Mouse (Mus musculus): ENCODE results near the gene Lrmp. TPM values are rescaled to one million over a fixed set of nuclear protein-coding genes. Genes with fewer than 3 reads are reported as not detected.

Lrmp gene
- total and polyA plus RNA-seq, 3 experiments, result 0.04 to 0.05 TPM; not detected in 1

DNA sequence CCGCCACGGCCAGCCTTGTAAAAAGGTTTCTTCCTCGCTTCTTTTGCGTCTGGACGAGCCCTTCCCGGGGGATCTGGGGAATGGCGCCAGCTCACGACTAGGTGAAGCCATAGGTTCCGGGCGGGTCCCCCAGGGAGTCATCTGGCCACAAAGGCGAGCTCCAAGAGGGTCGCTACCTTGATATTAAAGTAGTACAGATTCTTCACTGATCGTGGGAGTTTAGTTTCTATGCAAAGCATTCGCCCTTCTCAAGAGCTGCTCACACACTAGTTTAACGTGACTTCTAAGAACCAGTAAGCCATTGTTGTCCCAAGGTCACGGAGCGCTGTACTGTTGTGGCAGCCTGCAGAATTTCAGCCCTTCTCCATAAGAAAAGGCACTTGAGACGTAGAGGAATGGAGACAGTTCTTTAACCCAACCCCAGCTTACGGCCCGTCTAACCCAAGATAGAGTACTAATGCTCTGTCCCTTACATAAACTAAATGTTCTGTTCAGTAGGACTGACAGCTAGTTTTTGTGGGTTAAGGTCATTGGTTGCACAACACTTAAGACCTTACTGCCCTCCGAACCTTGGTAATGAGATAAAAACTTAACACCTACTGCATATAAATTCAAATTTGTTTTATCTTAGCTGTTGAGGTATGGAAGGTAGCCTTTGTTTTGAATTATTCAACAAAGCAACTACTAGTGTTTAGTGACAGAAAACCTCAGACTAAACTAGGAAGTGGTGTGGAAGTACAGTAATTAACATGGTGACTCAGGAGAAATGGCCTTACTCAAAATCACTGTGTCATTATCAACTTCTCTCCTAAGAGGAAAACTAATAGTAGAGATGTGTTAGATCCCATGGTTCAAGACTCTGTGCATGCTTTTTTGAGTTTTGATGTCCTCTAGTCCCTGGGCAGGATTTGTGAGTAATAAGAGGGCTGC is 96.2 kb downstream of the Lrmp start:
- Histone ChIP-seq H3K9me3 (replicated peaks) (no peaks in the 10 kb centered on the region), H3K4me1 (ENCODE audit: insufficient read depth, low read depth, low read length) (peaks cover 13% of the 10 kb centered on the region), H3K27me3 (ENCODE audit: insufficient read depth, low read length) (no peaks in the 10 kb centered on the region), H3K4me3 (ENCODE audit: low read depth, low read length) (peak overlapping the region; percentile 75), H3K36me3 (replicated peaks) (peaks cover 28% of the 10 kb centered on the region)
- ATAC-seq (ENCODE audit: extremely low read depth, insufficient number of reproducible peaks, low FRiP score, poor library complexity, severe bottlenecking) (peak; percentile 5), DNase-seq (ENCODE audit: low spot score) (peak; percentile 12)
- no peak for TF ChIP-seq GATA2 (IDR thresholded peaks at IDR 0.05; ENCODE audit: borderline replicate concordance, low read depth, low read length)
- TF ChIP-seq CTCF (IDR thresholded peaks at IDR 0.05; ENCODE audit: low read depth, low read length), result no peak

GRCm38 (mm10) chr6:145213916-145214315 is 98.5 kb downstream of the Lrmp start:
- H3K4me1 ChIP-seq (ENCODE audit: insufficient read depth, low read depth, low read length), result peaks cover 13% of the 10 kb centered on the region
- no peak for TF ChIP-seq GATA1 (IDR thresholded peaks at IDR 0.05; ENCODE audit: borderline replicate concordance, low read length)
- TF ChIP-seq POLR2AphosphoS5 (IDR thresholded peaks at IDR 0.05; ENCODE audit: insufficient replicate concordance, low read depth, low read length), result no peak
- no peak for TF ChIP-seq CTCF (IDR thresholded peaks at IDR 0.05; ENCODE audit: low read depth, low read length)
- H3K4me3 ChIP-seq (ENCODE audit: low read depth, low read length), result no peak overlapping the region
- peaks cover 43% of the 10 kb centered on the region for H3K36me3 ChIP-seq (replicated peaks)
- ATAC-seq (ENCODE audit: extremely low read depth, insufficient number of reproducible peaks, low FRiP score, poor library complexity, severe bottlenecking), result no peak
- H3K27me3 ChIP-seq (ENCODE audit: insufficient read depth, low read length), result no peaks in the 10 kb centered on the region
- no peaks in the 10 kb centered on the region for H3K9me3 ChIP-seq (replicated peaks)
- DNase-seq (ENCODE audit: low spot score), result no peak

DNA sequence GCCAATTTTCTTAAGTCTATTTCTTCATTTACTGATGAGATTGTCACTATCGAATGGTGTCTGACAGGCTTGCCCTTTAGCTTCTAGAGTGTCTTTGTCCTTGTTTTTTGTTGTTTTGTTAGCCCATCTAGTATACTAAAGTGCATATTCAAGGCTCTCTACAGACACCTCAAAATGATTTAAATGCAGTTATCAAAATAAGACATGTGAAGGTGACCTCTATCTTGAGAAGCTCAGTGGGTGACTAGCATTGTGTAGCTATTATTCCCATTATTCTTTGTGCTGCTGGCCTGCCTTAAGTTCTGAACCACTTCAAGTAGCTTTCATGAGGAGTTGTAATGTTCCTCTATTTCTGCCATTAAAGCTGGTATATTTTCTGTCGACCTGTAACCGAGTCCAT is 100.4 kb downstream of the Lrmp start:
- no peak overlapping the region for H3K4me3 ChIP-seq (ENCODE audit: low read depth, low read length)
- H3K27me3 ChIP-seq (ENCODE audit: insufficient read depth, low read length), result no peaks in the 10 kb centered on the region
- TF ChIP-seq GATA1 (IDR thresholded peaks at IDR 0.05; ENCODE audit: borderline replicate concordance, low read length) (no peak), POLR2AphosphoS5 (IDR thresholded peaks at IDR 0.05; ENCODE audit: insufficient replicate concordance, low read depth, low read length) (no peak), CTCF (IDR thresholded peaks at IDR 0.05; ENCODE audit: low read depth, low read length) (no peak), GATA2 (IDR thresholded peaks at IDR 0.05; ENCODE audit: borderline replicate concordance, low read depth, low read length) (no peak), TAL1 (conservative IDR thresholded peaks at IDR 0.05; ENCODE audit: low read depth, low read length) (no peak)
- ATAC-seq (ENCODE audit: extremely low read depth, insufficient number of reproducible peaks, low FRiP score, poor library complexity, severe bottlenecking), result no peak
- DNase-seq (ENCODE audit: low spot score), result no peak
- H3K36me3 ChIP-seq (replicated peaks), result peaks cover 54% of the 10 kb centered on the region
- H3K9me3 ChIP-seq (replicated peaks), result no peaks in the 10 kb centered on the region
- peaks cover 6% of the 10 kb centered on the region for H3K4me1 ChIP-seq (ENCODE audit: insufficient read depth, low read depth, low read length)

- no peaks in the 10 kb centered on the region for H3K4me1 ChIP-seq (ENCODE audit: insufficient read depth, low read depth, low read length)
- H3K4me3 ChIP-seq (ENCODE audit: low read depth, low read length), result no peak overlapping the region
- TF ChIP-seq GATA1 (IDR thresholded peaks at IDR 0.05; ENCODE audit: borderline replicate concordance, low read length) (no peak), CTCF (IDR thresholded peaks at IDR 0.05; ENCODE audit: low read depth, low read length) (no peak), POLR2AphosphoS5 (IDR thresholded peaks at IDR 0.05; ENCODE audit: insufficient replicate concordance, low read depth, low read length) (no peak), TAL1 (conservative IDR thresholded peaks at IDR 0.05; ENCODE audit: low read depth, low read length) (no peak), GATA2 (IDR thresholded peaks at IDR 0.05; ENCODE audit: borderline replicate concordance, low read depth, low read length) (no peak)
- H3K9me3 ChIP-seq (replicated peaks), result no peaks in the 10 kb centered on the region
- no peaks in the 10 kb centered on the region for H3K27me3 ChIP-seq (ENCODE audit: insufficient read depth, low read length)
- H3K36me3 ChIP-seq (replicated peaks), result peaks cover 64% of the 10 kb centered on the region
- DNase-seq (ENCODE audit: low spot score) (no peak), ATAC-seq (ENCODE audit: extremely low read depth, insufficient number of reproducible peaks, low FRiP score, poor library complexity, severe bottlenecking) (no peak)
Observed at GRCm38 (mm10) chr6:145224246-145224645, 108.8 kb downstream of the Lrmp start.

Other genes starting within 250 kb of the Lrmp start
- not detected in 2 replicates for gene Bcat1, start 39.5 kb upstream of the Lrmp start, total RNA-seq (2014; fragmentation: Nextera tagmentation)
- 0.11 and 0.17 TPM in 2 replicates for gene Bcat1, start 39.5 kb upstream of the Lrmp start, total RNA-seq (2017)
- gene Bcat1, start 39.5 kb upstream of the Lrmp start, polyA plus RNA-seq (2012), result not detected in 2 replicates
- 0.60 and 1.1 TPM in 2 replicates for gene Casc1, start 95.4 kb downstream of the Lrmp start, total RNA-seq (2014; fragmentation: Nextera tagmentation)
- 0.71 and 0.76 TPM in 2 replicates for gene Casc1, start 95.4 kb downstream of the Lrmp start, total RNA-seq (2017)
- gene Casc1, start 95.4 kb downstream of the Lrmp start, polyA plus RNA-seq (2012), result not detected in 2 replicates
- 22.2 and 25.6 TPM in 2 replicates for gene Etfrf1, start 95.5 kb downstream of the Lrmp start, total RNA-seq (2014; fragmentation: Nextera tagmentation)
- 39.0 and 47.8 TPM in 2 replicates for gene Etfrf1, start 95.5 kb downstream of the Lrmp start, total RNA-seq (2017)
- 1.1 and 1.5 TPM in 2 replicates for gene Etfrf1, start 95.5 kb downstream of the Lrmp start, polyA plus RNA-seq (2012)
- 44.8 and 52.3 TPM in 2 replicates for gene Kras, start 134.6 kb downstream of the Lrmp start, total RNA-seq (2014; fragmentation: Nextera tagmentation)
- gene Kras, start 134.6 kb downstream of the Lrmp start, total RNA-seq (2017), result 14.5 and 15.8 TPM in 2 replicates
- gene Kras, start 134.6 kb downstream of the Lrmp start, polyA plus RNA-seq (2012), result 27.2 and 45.7 TPM in 2 replicates